Mouse (Mus musculus) megakaryocyte, embryonic 14.5 days (primary cell): ENCODE data around the gene Nenf.

Experiments
- FLI1 ChIP-seq: IDR thresholded peaks from 2 replicates; pipeline ENCODE4 v1.6.1; 2012; ENCODE audit warnings: low read length, inconsistent platforms, mixed read lengths
- GATA1 ChIP-seq: IDR thresholded peaks from 3 replicates; pipeline ENCODE4 v1.6.1; 2012; ENCODE audit warnings: mixed read lengths, low read length, inconsistent platforms, borderline replicate concordance

DNA sequence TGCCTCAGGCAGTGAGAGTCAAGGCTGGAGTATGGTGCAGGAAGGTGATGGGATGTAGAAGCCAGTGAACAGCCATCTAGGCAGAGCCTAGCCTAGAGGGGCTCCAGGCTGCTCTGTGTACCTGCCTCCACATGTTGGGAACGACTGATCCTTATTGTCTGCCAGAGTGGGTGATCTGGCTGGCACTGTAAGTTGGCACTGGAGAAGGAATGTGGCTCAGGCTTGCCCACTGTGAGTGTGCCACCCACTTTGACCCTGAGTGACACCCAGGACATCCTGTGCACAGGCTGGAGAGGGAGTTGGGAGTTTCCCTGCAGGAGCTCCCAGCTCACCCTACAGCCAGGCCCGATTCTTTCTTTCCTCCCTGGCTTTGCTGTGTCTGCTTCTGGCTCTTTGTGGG, 21.9 kb upstream of the Nenf start:
- TF ChIP-seq GATA1 (no peak), FLI1 (no peak)
